Mouse (Mus musculus) T-helper 1 cell (primary cell): Measurements from ENCODE around the gene Ppfia1.

ENCODE experiments used
- in situ Hi-C: fragments of 300-600 bp; cut with MboI, MseI; formaldehyde crosslinking; loops from one replicate; pipeline ENCODE4 v1.15.1; 2025; ENCODE audit warnings: high pct_unique_total_duplicates

Gene Ppfia1

DNA sequence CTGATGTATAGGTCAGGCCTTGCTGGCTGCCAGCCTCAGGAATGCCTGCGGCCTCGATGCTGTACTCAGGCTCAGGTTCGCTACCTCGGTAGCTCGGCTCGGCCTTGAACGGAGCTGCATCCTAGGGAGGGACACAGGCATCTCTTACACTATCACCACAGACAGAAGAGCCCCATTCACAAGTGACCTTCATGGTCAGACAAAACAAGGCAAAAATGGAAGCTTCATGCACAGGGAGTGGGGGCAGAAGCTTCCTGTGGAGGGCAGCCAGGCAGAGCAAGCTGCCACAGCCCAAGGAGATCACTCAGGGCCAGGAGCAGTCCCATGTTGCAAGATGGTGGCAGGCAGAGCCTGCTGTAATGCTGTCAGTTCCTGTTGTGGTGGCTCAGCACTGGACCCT lies 114.7 kb downstream of the Ppfia1 start:
- in situ Hi-C loops, result loop anchor here (10.0 kb wide), 1 partner anchor 756 kb away; no protein-coding TSS in a partner anchor

DNA sequence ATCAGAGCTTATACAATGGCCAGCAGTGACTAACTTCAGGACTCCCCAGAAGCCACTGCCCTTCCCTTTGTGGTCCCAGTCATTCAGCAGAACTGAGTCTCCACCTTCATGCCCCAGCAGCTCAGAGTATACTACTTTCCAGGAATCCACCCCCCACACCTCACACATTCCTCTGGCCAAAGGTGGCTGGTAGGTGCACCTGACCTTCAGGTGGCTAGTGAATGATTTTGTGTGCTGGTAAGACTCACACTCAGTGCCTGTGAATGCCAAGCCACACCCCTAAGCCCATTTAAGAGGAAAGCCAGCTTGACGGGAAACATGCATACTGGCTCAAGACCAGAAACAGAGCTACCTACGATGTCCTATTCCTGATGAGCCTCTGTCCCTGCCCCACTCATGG lies 120.6 kb downstream of the Ppfia1 start:
- in situ Hi-C loops, result loop anchor here (10.0 kb wide), 1 partner anchor 762 kb away; no protein-coding TSS in a partner anchor

DNA sequence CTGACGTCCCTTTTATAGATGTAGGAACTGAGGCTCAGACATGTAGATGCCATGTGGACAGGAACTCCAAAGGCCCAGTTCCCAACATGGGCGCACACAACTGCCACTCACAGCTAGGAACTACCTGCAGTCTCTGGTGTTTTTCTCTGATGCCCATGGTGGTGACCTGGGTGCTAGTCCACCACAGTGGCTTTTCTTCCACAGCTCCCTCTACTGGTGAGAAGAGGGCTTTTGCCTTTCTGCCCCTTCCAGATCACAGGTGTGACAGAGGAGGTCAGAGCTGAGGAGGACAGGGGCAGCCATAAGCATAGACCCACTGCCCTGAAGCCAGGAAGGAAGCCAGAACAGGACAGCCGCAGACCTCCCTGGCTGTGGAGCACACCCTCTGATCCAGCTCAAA lies 126.1 kb downstream of the Ppfia1 start:
- in situ Hi-C loops, result loop anchor here (5.0 kb wide), 1 partner anchor 210 kb away; no protein-coding TSS in a partner anchor
